Mouse (Mus musculus): ENCODE results near the gene Lrrc8c.
"Not testable (repeated sequence)": the region's sequence is repeated elsewhere in the genome, so short reads cannot be mapped to it uniquely, and the experiment has no call there.

The Lrrc8c gene

GRCm38 (mm10) chr5:105602585-105602984 lies 83.4 kb downstream of the Lrrc8c start:
- no peak for DNase-seq (ENCODE audit: low spot score in 2 of 2)

- no peak for DNase-seq (ENCODE audit: low spot score in 2 of 2)
Observed at GRCm38 (mm10) chr5:105605736-105606135, 86.5 kb downstream of the Lrrc8c start.

GRCm38 (mm10) chr5:105609683-105610082 lies 90.5 kb downstream of the Lrrc8c start:
- DNase-seq (ENCODE audit: low spot score in 2 of 2), result no peak

- DNase-seq (ENCODE audit: low spot score in 2 of 2), result no peak
Observed at GRCm38 (mm10) chr5:105613002-105613401, 93.8 kb downstream of the Lrrc8c start.

GRCm38 (mm10) chr5:105614000-105614399 lies 94.8 kb downstream of the Lrrc8c start:
- DNase-seq (ENCODE audit: low spot score in 2 of 2), result no peak

- DNase-seq (ENCODE audit: low spot score in 2 of 2), result no peak
Observed at GRCm38 (mm10) chr5:105614682-105615434, 95.7 kb downstream of the Lrrc8c start.

- DNase-seq (ENCODE audit: low spot score in 2 of 2), result no peak
Observed at GRCm38 (mm10) chr5:105615871-105616454, 96.8 kb downstream of the Lrrc8c start.

- no peak for DNase-seq (ENCODE audit: low spot score in 2 of 2)
Observed at GRCm38 (mm10) chr5:105616538-105616937, 97.3 kb downstream of the Lrrc8c start.

- no peak for DNase-seq (ENCODE audit: low spot score in 2 of 2)
Observed at GRCm38 (mm10) chr5:105618510-105618909, 99.3 kb downstream of the Lrrc8c start.

GRCm38 (mm10) chr5:105619666-105620065 lies 100.5 kb downstream of the Lrrc8c start:
- DNase-seq (ENCODE audit: low spot score in 2 of 2), result no peak

GRCm38 (mm10) chr5:105620505-105621116 lies 101.4 kb downstream of the Lrrc8c start:
- DNase-seq (ENCODE audit: low spot score in 2 of 2), result peak; percentile 16 to 64

GRCm38 (mm10) chr5:105623074-105623713 lies 104.0 kb downstream of the Lrrc8c start:
- DNase-seq (ENCODE audit: low spot score in 2 of 2), result no peak

GRCm38 (mm10) chr5:105624257-105624656 lies 105.1 kb downstream of the Lrrc8c start:
- DNase-seq (ENCODE audit: low spot score in 2 of 2), result no peak

- DNase-seq (ENCODE audit: low spot score in 2 of 2), result no peak
Observed at GRCm38 (mm10) chr5:105625504-105626150, 106.4 kb downstream of the Lrrc8c start.

GRCm38 (mm10) chr5:105626355-105626754 lies 107.2 kb downstream of the Lrrc8c start:
- no peak for DNase-seq (ENCODE audit: low spot score in 2 of 2)

- no peak for DNase-seq (ENCODE audit: low spot score in 2 of 2)
Observed at GRCm38 (mm10) chr5:105627093-105627492, 107.9 kb downstream of the Lrrc8c start.

- DNase-seq (ENCODE audit: low spot score in 2 of 2), result no peak
Observed at GRCm38 (mm10) chr5:105629955-105630354, 110.8 kb downstream of the Lrrc8c start.

GRCm38 (mm10) chr5:105632066-105632465 lies 112.9 kb downstream of the Lrrc8c start:
- no peak for DNase-seq (ENCODE audit: low spot score in 2 of 2)

GRCm38 (mm10) chr5:105635576-105635975 lies 116.4 kb downstream of the Lrrc8c start:
- DNase-seq (ENCODE audit: low spot score in 2 of 2), result no peak

GRCm38 (mm10) chr5:105636484-105637191 lies 117.5 kb downstream of the Lrrc8c start:
- DNase-seq (ENCODE audit: low spot score in 2 of 2), result no peak

GRCm38 (mm10) chr5:105638266-105638665 lies 119.1 kb downstream of the Lrrc8c start:
- DNase-seq (ENCODE audit: low spot score in 2 of 2), result not testable (repeated sequence)

Data from urinary bladder, adult 18-20 months (tissue).